ENCODE assay signal across 19 mouse cellular contexts in the genomic region with DNA sequence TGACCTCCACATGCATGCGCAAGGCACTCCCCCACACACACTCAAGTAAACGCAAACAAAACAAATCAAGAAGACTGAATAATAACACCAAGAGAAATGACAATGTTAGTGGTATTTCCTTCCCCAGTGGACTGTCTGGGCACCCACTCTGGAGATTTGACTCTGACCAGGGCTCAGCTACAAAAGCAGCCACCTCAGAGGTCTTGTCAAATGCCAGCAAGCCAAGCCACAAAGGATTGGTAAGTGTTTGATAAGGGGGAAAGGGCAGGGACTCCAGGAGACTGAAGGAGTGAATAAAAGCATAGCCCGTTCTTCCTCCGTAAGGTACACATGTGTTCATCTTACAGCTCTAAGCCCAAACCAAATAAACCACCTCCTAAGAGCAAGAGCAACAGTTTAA. TPM values are rescaled to one million over a fixed set of nuclear protein-coding genes. Genes with fewer than 3 reads are reported as not detected.
"Had no signal": no experiment of that assay in that cellular context is flagged by ENCODE, and none has a peak within 500 bp of the region (broad histone marks: within the 10 kb centered on the region; RNA-seq: fewer than 3 reads in every experiment).

No protein-coding gene starts in this region.

- H3K9ac ChIP-seq: limb, embryonic 13.5 days; midbrain, embryonic 12.5 days; midbrain, embryonic 15.5 days; neural tube, embryonic 13.5 days; stomach, embryonic 15.5 days had no signal

- H3K4me3 ChIP-seq: layer of hippocampus, adult 2 months; limb, embryonic 10.5 days; limb, embryonic 13.5 days; midbrain, embryonic 12.5 days; midbrain, embryonic 15.5 days; myocyte; neural tube, embryonic 13.5 days; stomach, embryonic 15.5 days had no signal

- DNase-seq: kidney, adult 2 months; kidney, postnatal 25 days; layer of hippocampus, adult 9-11 months; lung, adult 2 months; lung, postnatal 14 days; lung, postnatal 4 days; retina, postnatal 1 day; right cerebral cortex, postnatal 25 days; spleen, adult 18-20 months; thymus, postnatal 25 days had no signal

- H3K36me3 ChIP-seq: limb, embryonic 10.5 days; limb, embryonic 13.5 days; midbrain, embryonic 12.5 days; midbrain, embryonic 15.5 days; neural tube, embryonic 13.5 days; stomach, embryonic 15.5 days had no signal

- H3K4me2 ChIP-seq: limb, embryonic 13.5 days; midbrain, embryonic 12.5 days; midbrain, embryonic 15.5 days; neural tube, embryonic 13.5 days; stomach, embryonic 15.5 days had no signal

- H3K27ac ChIP-seq: kidney, postnatal 0 days; layer of hippocampus, adult 2 months; limb, embryonic 10.5 days; limb, embryonic 13.5 days; midbrain, embryonic 12.5 days; midbrain, embryonic 15.5 days; neural tube, embryonic 13.5 days; stomach, embryonic 15.5 days had no signal

- ATAC-seq: midbrain, embryonic 15.5 days had no signal

- H3K27me3 ChIP-seq: limb, embryonic 13.5 days; midbrain, embryonic 12.5 days; midbrain, embryonic 15.5 days; neural tube, embryonic 13.5 days; stomach, embryonic 15.5 days had no signal

- H3K9me3 ChIP-seq: limb, embryonic 10.5 days; limb, embryonic 13.5 days; midbrain, embryonic 12.5 days; midbrain, embryonic 15.5 days; neural tube, embryonic 13.5 days; stomach, embryonic 15.5 days had no signal

RNA-seq across cellular contexts. Expression of a gene that starts 4.0 kb away (rescaled TPM):
- polyA plus RNA-seq: myocyte had no signal
